26 mouse cellular contexts compared by ENCODE assay signal in genomic region chr1:132254467-132254866, GRCm38 (mm10). TPM values are rescaled to one million over a fixed set of nuclear protein-coding genes. Genes with fewer than 3 reads are reported as not detected.
DNase-seq lines count a peak whose midpoint lies in the region; ATAC-seq and TF ChIP-seq lines count a peak whose summit lies in the region.
"Had no signal": no experiment of that assay in that cellular context is flagged by ENCODE, and none has a peak within 500 bp of the region (broad histone marks: within the 10 kb centered on the region; RNA-seq: fewer than 3 reads in every experiment).

No protein-coding gene starts in this region.

- no peak for TF ChIP-seq POLR2A in kidney, adult 2 months (IDR thresholded peaks at IDR 0.05; ENCODE audit: low read depth, low read length)
- no peak for TF ChIP-seq POLR2A in embryonic fibroblast, embryonic 13.5 days (IDR thresholded peaks at IDR 0.05; ENCODE audit: low read depth, low read length)

- no peak for DNase-seq in kidney, adult 2 months
- no peak for DNase-seq in kidney, adult 8-10 months
- DNase-seq in lung, embryonic 14.5 days: no peak
- no peak for DNase-seq in lung, postnatal 25 days (ENCODE audit: low spot score)
- peak; percentile 78 for DNase-seq in ES-CJ7 (ENCODE audit: low read depth, low spot score)
- DNase-seq in heart, adult 11 months: no peak
- DNase-seq in urinary bladder, postnatal 14 days (ENCODE audit: low spot score): no peak
- DNase-seq: adrenal gland, adult 8-10 months; cerebellum, postnatal 10 days; embryo, embryonic 11 days; gastrocnemius, postnatal 36 days; heart, postnatal 10 days; kidney, postnatal 14 days; left cerebral cortex, postnatal 4 days; liver, embryonic 13.5 days; lung, postnatal 36 days; retina, postnatal 1 day; thymus, postnatal 14 days had no signal

- TF ChIP-seq CTCF in kidney, adult 2 months (conservative IDR thresholded peaks at IDR 0.05; ENCODE audit: insufficient read depth, insufficient read length, low read depth, low read length): peak; percentile 40
- TF ChIP-seq CTCF in lung, embryonic 14.5 days (IDR thresholded peaks at IDR 0.05; ENCODE audit: low read depth): peak; percentile 12; the same call in 1 of the 2 replicates
- TF ChIP-seq CTCF in embryonic fibroblast, embryonic 13.5 days (IDR thresholded peaks at IDR 0.05; ENCODE audit: borderline replicate concordance, insufficient read depth, low read length): 0 out of 2 replicates have a peak, but pooled peaks have one; percentile 15

- H3K4me3 ChIP-seq in kidney, adult 2 months (ENCODE audit: insufficient read depth, low read depth, low read length): no peak overlapping the region
- no peak overlapping the region for H3K4me3 ChIP-seq in lung, embryonic 14.5 days (ENCODE audit: low read depth, low read length)
- no peak overlapping the region for H3K4me3 ChIP-seq in embryonic fibroblast, embryonic 13.5 days (ENCODE audit: insufficient read depth, low read length)
- H3K4me3 ChIP-seq: liver, embryonic 13.5 days; midbrain, embryonic 10.5 days had no signal

- WGBS in kidney, adult 2 months: 86% methylated on average over 6 of the region's 6 CpGs
- WGBS in lung, embryonic 14.5 days: 79% methylated on average over 6 of the region's 6 CpGs

- H3K27me3 ChIP-seq in kidney, adult 2 months (replicated peaks; ENCODE audit: control insufficient read depth, insufficient read depth, low read length): no peaks in the 10 kb centered on the region
- no peaks in the 10 kb centered on the region for H3K27me3 ChIP-seq in lung, embryonic 14.5 days (ENCODE audit: insufficient read depth, low read length)
- H3K27me3 ChIP-seq: liver, embryonic 13.5 days had no signal

- H3K9me3 ChIP-seq in lung, embryonic 14.5 days (ENCODE audit: low read depth, low read length): no peaks in the 10 kb centered on the region
- H3K9me3 ChIP-seq: liver, embryonic 13.5 days; midbrain, embryonic 10.5 days had no signal

- H3K36me3 ChIP-seq in kidney, adult 2 months (ENCODE audit: control insufficient read depth, insufficient read depth, low read length): no peaks in the 10 kb centered on the region
- H3K36me3 ChIP-seq in lung, embryonic 14.5 days (ENCODE audit: insufficient read depth): no peaks in the 10 kb centered on the region
- H3K36me3 ChIP-seq: liver, embryonic 13.5 days; midbrain, embryonic 10.5 days had no signal

- H3K4me2 ChIP-seq in lung, embryonic 14.5 days: no peak overlapping the region
- H3K4me2 ChIP-seq: heart, embryonic 11.5 days; hindbrain, embryonic 14.5 days; liver, embryonic 13.5 days had no signal

- ATAC-seq in lung, embryonic 14.5 days (ENCODE audit: insufficient read depth): no peak
- ATAC-seq: forebrain, embryonic 16.5 days had no signal

- no peak overlapping the region for H3K27ac ChIP-seq in kidney, adult 2 months (ENCODE audit: insufficient read depth, low read depth, low read length)
- no peak overlapping the region for H3K27ac ChIP-seq in lung, embryonic 14.5 days (ENCODE audit: low read depth)
- H3K27ac ChIP-seq in embryonic fibroblast, embryonic 13.5 days (ENCODE audit: insufficient read depth, low read length): no peak overlapping the region
- H3K27ac ChIP-seq: hindbrain, embryonic 14.5 days; liver, embryonic 13.5 days; midbrain, embryonic 10.5 days had no signal

- no peaks in the 10 kb centered on the region for H3K4me1 ChIP-seq in kidney, adult 2 months (ENCODE audit: control insufficient read depth, insufficient read depth, low read length)
- no peaks in the 10 kb centered on the region for H3K4me1 ChIP-seq in lung, embryonic 14.5 days (ENCODE audit: insufficient read depth)
- no peaks in the 10 kb centered on the region for H3K4me1 ChIP-seq in embryonic fibroblast, embryonic 13.5 days (ENCODE audit: control insufficient read depth, insufficient read depth, low read length)
- H3K4me1 ChIP-seq: liver, embryonic 13.5 days had no signal

- no peak overlapping the region for H3K9ac ChIP-seq in lung, embryonic 14.5 days
- H3K9ac ChIP-seq: hindbrain, embryonic 14.5 days; liver, embryonic 13.5 days had no signal

RNA-seq across cellular contexts. Expression of gene Gm10188, which starts 24.9 kb away (rescaled TPM):
- polyA plus RNA-seq in kidney, adult 2 months (2012; rRNA removed): not detected in 2 replicates
- not detected in 2 replicates for polyA plus RNA-seq in lung, embryonic 14.5 days (2014; fragmentation: Nextera tagmentation; extraction: Ambion mirVana)
- not detected in 2 replicates for polyA plus RNA-seq in embryonic fibroblast, embryonic 13.5 days (2011; ENCODE audit: insufficient read length, low read depth, missing spikeins)
- polyA plus RNA-seq: embryonic facial prominence, embryonic 14.5 days; heart, embryonic 11.5 days; intestine, embryonic 14.5 days; liver, embryonic 13.5 days; neural tube, embryonic 11.5 days had no signal

RNA-seq across cellular contexts. Expression of gene Klhdc8a, which starts 44.0 kb away (rescaled TPM):
- 15.7 and 17.7 TPM in 2 replicates for polyA plus RNA-seq in kidney, adult 2 months (2012; rRNA removed)
- polyA plus RNA-seq in lung, embryonic 14.5 days (2014; fragmentation: Nextera tagmentation; extraction: Ambion mirVana): 0.46 and 0.54 TPM in 2 replicates
- 10.5 and 16.1 TPM in 2 replicates for polyA plus RNA-seq in embryonic fibroblast, embryonic 13.5 days (2011; ENCODE audit: insufficient read length, low read depth, missing spikeins)
